Mouse (Mus musculus) cerebellum, adult 2 months (tissue): ENCODE measurements around the gene Pusl1.

ENCODE experiments used
- CTCF ChIP-seq: fragments of 200-500 bp; IDR thresholded peaks from 2 replicates; pipeline ENCODE4 v1.5.1; 2011; ENCODE audit warnings: low read depth, mild to moderate bottlenecking, control low read depth, low read length, moderate library complexity, borderline replicate concordance; ENCODE audit not compliant: insufficient read depth
- POLR2A ChIP-seq: fragments of 200-500 bp; IDR thresholded peaks from 2 replicates; pipeline ENCODE4 v1.6.1; 2011; ENCODE audit warnings: low read length, control low read depth, borderline replicate concordance; ENCODE audit not compliant: insufficient read depth

DNA sequence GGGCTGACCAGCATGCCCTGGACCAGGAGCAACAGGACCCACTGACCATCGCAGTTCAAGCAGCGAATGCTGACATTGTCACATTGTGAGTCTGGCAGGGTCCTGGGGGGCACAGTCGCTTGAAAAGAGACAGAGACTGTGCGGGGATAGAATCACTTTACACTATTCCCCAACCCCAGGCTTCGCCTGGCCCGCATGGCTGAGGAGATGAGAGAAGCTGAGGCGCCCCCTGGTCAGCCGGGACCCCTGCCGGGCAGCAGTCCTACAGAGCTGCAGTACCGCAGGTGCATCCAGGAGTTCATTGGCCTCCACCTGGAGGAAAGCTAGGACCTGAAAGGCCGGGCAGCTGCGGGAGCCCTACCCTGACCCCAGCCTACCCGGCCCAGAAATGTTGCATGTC lies 14.1 kb upstream of the Pusl1 start:
- TF ChIP-seq CTCF (no peak), POLR2A (no peak)
